Mouse (Mus musculus) hindlimb bud, embryonic 11.5 days (tissue): Measurements from ENCODE around the gene Sv2c.
"Not testable (repeated sequence)": the region's sequence is repeated elsewhere in the genome, so short reads cannot be mapped to it uniquely, and the experiment has no call there.

ENCODE experiments used
- DNase-seq: peaks from one replicate; pipeline ENCODE4 v3.0.0-alpha.2; 2012; ENCODE audit warnings: low read depth, low spot score; ENCODE audit errors: extremely low spot score

Gene Sv2c

GRCm38 (mm10) chr13:95973368-95973958, 158.9 kb downstream of the Sv2c start:
- peak; percentile 47 for DNase-seq

DNA sequence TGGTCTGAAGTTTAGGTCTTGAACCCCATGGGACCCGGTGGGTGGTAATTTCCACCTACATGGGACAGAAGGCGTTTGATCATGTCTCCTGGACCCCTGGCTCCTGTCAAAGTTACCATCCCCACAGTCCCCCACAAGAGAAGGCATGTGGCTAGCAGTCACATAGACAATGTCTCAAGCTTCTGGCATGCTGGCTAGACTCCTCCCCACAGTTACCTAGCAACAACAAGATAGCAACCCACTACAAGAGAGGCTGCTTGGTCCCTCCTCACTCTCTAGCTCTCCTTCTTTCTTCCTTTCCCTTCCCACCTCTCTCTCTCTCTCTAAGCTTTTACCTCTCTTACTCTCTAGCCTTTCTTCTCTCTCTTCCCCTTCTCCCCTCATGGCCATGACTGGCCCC, 164.3 kb downstream of the Sv2c start:
- not testable (repeated sequence) for DNase-seq

GRCm38 (mm10) chr13:95966791-95967190, 165.6 kb downstream of the Sv2c start:
- DNase-seq, result no peak

DNA sequence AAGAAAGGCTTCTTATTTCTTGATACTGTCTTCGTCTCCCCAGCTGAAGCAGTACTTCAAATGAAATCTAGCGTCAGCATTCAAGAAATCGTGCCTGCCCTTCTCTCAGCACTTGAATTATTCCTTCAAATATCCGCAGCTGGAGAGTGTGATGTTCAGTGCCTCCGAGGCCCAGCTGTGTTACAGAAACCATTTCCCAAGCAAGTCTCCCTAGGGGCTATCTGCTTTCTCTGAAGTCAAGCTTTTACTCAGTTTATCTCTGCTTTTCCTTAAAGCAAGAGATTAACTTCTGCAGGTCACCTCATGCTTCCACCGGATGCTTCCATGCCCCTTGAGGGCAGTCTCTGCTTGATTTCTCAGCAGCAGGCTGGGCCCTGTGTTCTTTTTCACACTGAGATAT, 166.8 kb downstream of the Sv2c start:
- no peak for DNase-seq

DNA sequence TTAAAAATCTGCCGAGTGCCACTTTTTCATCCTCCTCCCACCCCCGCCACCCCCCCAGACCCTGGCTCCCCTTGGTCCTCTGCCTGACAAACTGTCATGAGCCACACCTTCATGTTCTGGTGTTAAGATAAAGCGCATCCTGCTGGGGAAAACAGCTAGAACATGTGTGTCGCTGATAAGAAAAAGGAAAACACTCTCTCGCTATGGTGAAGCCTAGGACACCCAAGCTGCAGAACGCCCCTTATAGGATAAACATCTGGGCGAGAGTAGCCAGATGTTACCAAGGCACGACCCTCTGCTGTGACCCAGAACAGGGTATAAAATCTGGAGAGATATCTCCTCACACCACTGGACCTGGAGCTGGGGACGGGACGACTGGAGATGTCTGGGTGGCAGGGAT, 167.2 kb downstream of the Sv2c start:
- no peak for DNase-seq

GRCm38 (mm10) chr13:95964226-95964625, 168.2 kb downstream of the Sv2c start:
- no peak for DNase-seq

GRCm38 (mm10) chr13:95963671-95964070, 168.7 kb downstream of the Sv2c start:
- no peak for DNase-seq

DNA sequence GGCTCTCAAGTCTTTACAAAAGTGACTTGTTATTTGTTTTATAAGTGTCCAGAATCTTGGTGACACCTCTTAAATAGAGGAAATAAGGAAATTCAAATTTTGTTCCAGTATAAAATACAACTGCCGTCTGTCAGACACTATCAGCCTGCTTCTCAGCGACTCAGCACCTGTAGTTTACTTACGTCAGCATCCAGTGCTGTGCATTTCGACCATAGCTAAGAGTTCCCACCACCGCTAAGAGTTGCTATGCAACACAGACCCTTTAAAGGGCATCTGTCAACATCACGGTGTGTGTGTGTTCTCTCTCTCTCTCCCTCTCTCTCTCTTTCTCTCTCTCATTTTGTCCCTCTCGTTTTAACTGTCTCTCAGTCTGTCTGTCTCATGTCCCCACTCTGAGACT, 170.5 kb downstream of the Sv2c start:
- no peak for DNase-seq

DNA sequence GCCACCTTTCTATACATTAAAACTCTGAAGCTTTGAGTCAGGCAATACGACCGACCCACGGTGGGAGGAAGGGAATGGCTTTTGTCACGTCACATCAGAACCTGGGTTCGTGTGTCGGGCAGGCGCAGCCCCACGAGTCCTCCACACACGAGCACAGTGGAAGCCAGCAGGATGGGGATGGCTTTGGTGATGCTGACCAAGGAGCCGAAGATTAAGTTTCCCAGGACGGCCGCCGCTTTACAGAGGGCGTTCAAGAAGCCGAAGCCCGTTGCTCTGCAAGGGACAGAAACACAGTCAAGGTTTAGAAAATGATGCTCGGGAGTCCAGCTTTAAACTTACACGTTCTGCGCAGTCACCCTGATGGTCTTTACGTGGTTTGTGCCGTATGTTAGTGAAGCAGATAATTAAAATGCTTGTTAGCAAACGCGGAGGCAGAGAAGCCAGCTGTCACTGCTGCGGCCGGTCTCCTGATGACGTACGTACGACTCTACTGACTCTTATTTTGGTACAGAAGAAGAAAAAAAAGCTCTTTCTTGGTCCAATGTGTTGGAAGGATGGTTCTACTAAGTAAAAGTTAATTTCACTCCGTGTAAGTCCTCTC, 171.1 kb downstream of the Sv2c start:
- no peak for DNase-seq

DNA sequence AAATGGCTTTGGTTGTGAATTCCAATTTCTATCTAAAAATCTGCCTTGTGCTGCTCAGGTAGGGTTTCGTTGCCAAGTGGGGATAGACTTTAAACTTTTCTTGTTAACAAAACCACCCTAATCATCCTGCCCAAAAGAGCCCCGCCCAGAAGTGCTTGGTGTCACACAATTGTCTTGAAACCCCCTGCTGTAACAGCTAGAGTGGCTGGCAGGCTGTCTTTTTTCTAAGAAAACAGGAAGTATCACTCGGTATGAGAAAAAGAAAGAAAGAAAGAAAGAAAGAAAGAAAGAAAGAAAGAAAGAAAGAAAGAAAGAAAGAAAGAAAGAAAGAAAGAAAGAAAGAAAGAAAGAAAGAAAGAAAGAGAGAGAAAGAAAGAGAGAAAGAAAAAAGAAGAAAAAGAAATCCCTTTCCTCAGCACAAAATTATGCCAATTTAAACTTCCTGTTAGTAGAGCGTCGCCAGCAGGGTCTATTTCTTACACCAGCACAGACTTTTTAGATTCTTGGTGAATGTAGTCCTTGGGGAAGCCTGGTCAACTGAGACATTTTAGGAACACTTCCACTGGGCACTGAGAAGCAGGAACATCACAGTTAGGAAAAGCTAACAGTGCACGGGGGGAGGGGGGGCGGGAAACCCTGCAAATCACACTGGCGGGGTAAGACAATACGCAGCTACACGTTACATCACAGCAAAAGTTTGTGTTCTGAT, 171.7 kb downstream of the Sv2c start:
- no peak for DNase-seq

GRCm38 (mm10) chr13:95959651-95960476, 172.5 kb downstream of the Sv2c start:
- no peak for DNase-seq

DNA sequence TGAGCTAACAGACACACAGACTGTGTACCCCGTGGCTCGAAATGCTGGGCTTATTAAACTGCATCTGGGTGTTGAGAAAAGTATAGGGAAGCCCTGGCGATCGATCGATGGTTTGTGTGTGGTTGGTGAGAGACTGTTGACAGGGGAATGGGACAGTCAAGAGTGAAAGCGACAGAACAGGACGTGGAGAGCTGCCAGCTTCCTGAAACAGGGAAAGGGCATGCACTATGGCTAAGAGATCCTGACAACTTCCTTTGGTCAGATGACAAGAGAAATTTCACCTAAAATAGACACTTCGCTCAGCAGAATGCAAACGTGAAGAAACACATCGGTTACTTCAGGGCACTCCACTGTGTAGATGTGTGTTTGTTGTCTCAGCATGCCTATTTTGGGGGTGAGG, 175.2 kb downstream of the Sv2c start:
- no peak for DNase-seq

GRCm38 (mm10) chr13:95956327-95956781, 176.0 kb downstream of the Sv2c start:
- DNase-seq, result no peak

- DNase-seq, result no peak
These were observed 177.2 kb downstream of the Sv2c start for GRCm38 (mm10) chr13:95955204-95955603.

GRCm38 (mm10) chr13:95953636-95954035, 178.7 kb downstream of the Sv2c start:
- no peak for DNase-seq

DNA sequence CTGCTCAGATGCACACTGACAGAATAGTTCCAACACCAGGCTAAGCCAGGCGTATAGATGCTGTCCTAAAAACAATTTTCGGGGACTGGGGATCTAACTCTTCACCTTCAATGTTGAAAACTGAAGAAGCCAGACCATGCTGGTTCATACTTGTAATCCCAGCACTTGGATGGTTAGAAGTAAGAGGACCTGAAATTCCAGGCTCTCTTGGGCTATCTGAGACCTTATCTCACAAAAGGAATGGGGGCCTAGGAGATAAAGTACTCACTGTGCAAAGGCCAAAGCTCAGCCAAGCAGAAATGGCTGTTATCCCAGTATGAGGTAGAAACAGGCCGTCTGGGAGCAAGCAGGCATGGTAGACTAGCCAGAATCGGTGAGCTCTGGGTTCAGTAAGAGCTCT, 180.1 kb downstream of the Sv2c start:
- no peak for DNase-seq

- DNase-seq, result no peak
These were observed 181.1 kb downstream of the Sv2c start for GRCm38 (mm10) chr13:95951098-95951894.

- DNase-seq, result no peak
These were observed 181.8 kb downstream of the Sv2c start for GRCm38 (mm10) chr13:95950434-95951091.

DNA sequence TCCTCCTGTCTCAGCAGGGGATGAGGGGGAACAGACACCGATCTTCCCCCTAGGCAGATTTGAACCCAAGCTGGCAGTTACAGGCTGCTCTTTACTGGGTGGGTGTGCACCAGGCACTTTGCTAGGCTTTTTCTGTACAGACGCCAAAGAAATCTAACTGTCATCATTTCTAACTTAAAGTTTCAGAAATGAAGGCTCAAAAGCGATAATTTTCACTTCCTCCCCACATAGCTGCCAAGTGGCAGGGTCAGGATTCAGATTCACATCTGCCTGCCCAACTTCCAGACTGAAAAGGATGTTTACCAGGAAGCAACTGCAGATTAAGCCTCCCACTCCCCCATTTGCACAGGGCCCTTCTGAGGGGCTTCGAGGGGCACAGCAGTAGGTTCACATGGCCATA, 183.0 kb downstream of the Sv2c start:
- no peak for DNase-seq

- no peak for DNase-seq
These were observed 183.6 kb downstream of the Sv2c start for GRCm38 (mm10) chr13:95948821-95949220.
